Mouse (Mus musculus) kidney, embryonic 14.5 days (tissue): ENCODE measurements around the gene Lrrc58. TPM values are rescaled to one million over a fixed set of nuclear protein-coding genes. Genes with fewer than 3 reads are reported as not detected.
A peak's percentile ranks its signal among the peaks of the same experiment; 100 is the strongest.

ENCODE experiments used
- ATAC-seq: fragments of 200-750 bp; cut with Nextera tagmentation; 2 replicates; pipeline ENCODE4 v1.8.0; 2017; ENCODE audit warnings: moderate number of reproducible peaks, mild to moderate bottlenecking, moderate TSS enrichment, moderate library complexity; ENCODE audit not compliant: low FRiP score, low TSS enrichment
- H3K27ac ChIP-seq: fragments of 300-500 bp; sonication (generic); 2 replicates; pipeline ENCODE4 v1.5.1; 2014; ENCODE audit warnings: low read depth, mild to moderate bottlenecking, low read length, moderate library complexity, mixed read lengths
- H3K27me3 ChIP-seq: fragments of 300-500 bp; sonication (generic); 2 replicates; pipeline ENCODE4 v1.6.1; 2014; ENCODE audit warnings: mild to moderate bottlenecking, low read length; ENCODE audit not compliant: control insufficient read depth, insufficient read depth
- H3K36me3 ChIP-seq: fragments of 300-500 bp; sonication (generic); 2 replicates; pipeline ENCODE4 v1.6.1; 2014; ENCODE audit warnings: low read length, mixed read lengths; ENCODE audit not compliant: control insufficient read depth, insufficient read depth
- H3K4me1 ChIP-seq: fragments of 300-500 bp; sonication (generic); 2 replicates; pipeline ENCODE4 v1.6.1; 2014; ENCODE audit warnings: low read length, mixed read lengths; ENCODE audit not compliant: control insufficient read depth, insufficient read depth
- H3K4me2 ChIP-seq: fragments of 300-500 bp; sonication (generic); replicated peaks from 2 replicates; pipeline ENCODE4 v1.6.1; 2014; ENCODE audit warnings: low read depth, mild to moderate bottlenecking, low read length
- H3K4me3 ChIP-seq: fragments of 300-500 bp; sonication (generic); 2 replicates; pipeline ENCODE4 v1.5.1; 2014; ENCODE audit warnings: mild to moderate bottlenecking, low read length
- H3K9ac ChIP-seq: fragments of 300-500 bp; sonication (generic); 2 replicates; pipeline ENCODE4 v1.6.1; 2014; ENCODE audit warnings: low read depth, mild to moderate bottlenecking, low read length, moderate library complexity
- H3K9me3 ChIP-seq: fragments of 300-500 bp; sonication (generic); 2 replicates; pipeline ENCODE4 v1.6.1; 2016; ENCODE audit warnings: low read length; ENCODE audit not compliant: control insufficient read depth
- WGBS: fragments of 180-500 bp; shearing (Covaris S2); extraction: QIAGEN DNeasy Blood & Tissue Kit; methylation state at CpG from one replicate; pipeline ENCODE4 v1.1.7; 2014; 5-methylcytosine and 5-hydroxymethylcytosine counted together
- polyA plus RNA-seq: library from polyadenylated mRNA; unstranded; fragments of >200 nt; fragmentation: Nextera tagmentation; extraction: Ambion mirVana; gene quantifications from 2 replicates; pipeline ENCODE4 v1.2.1, GENCODE M21; 2014

Lrrc58 gene
- polyA plus RNA-seq, result 51.5 and 78.1 TPM in 2 replicates

DNA sequence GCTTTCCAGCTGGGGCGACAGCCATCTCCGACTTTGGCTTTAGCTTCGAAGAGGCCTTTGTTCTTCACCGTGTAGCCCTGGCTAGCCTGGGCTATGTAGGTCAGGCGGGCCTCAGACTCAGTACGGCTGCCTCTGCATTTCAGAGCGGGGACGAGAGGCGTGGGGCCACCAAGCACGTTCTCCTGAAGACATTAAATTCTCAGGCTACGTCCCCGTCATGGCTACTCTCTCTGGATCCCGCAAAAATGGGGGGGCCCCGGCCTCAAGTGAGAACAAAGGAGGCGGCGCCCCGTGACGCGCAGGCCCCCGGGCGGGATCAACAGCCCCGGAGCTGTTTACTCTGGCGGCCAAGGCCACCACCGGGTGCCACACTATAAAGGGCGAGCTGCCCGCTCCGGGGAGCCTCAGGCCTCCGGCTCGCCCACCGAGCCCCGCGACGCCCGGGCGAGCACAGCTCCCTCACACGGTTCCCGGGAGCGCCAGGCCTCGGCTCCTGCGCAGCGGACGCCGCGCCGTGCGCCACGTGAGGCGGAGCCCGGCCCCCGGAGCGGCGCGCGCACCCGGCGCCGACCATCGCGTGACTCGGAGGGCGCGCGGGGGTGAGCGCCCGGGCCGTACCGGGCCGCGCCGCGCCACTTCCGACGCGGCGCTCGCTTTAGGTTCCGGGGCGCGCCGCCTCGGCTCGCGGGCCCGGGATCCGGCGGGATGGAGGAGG, at the start of gene Lrrc58:
Gene Lrrc58 (plus strand): TSS at position 599 of the 715 bp plus-strand sequence.
- Histone ChIP-seq H3K9me3 (no peaks in the 10 kb centered on the region), H3K36me3 (no peaks in the 10 kb centered on the region; the same call in 1 of the 2 replicates), H3K4me1 (peaks cover 12% of the 10 kb centered on the region; the same call in 1 of the 2 replicates), H3K4me3 (peak within 1 kb of the TSS; percentile 98), H3K9ac (peak within 1 kb of the TSS; percentile 99), H3K27ac (peak within 1 kb of the TSS; percentile 99), H3K27me3 (no peaks in the 10 kb centered on the region), H3K4me2 (peak within 1 kb of the TSS; percentile 81)
- under 1% methylated on average over 81 of the region's 86 CpGs for whole genome bisulfite sequencing
- ATAC-seq, result peak; percentile 96

DNA sequence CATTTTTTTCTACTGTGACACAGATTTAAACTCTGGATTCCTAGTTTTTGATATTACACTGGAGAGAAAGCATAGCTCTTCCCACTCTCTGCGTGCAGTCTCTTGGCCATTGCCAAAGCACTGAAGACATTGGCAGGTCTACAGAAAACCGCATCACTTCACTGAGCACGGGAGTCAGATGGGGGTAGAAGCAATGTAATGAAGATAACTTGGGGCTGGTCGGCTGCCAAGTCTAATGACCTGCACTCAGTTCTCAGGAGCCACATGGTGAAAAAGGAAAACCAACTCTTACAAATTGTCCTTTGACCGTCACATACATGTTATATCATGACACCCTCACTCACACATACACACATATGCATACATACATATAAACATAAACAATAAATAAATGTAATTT, 44.2 kb upstream of the Lrrc58 start:
- Histone ChIP-seq H3K27ac (no peak overlapping the region), H3K9me3 (no peaks in the 10 kb centered on the region), H3K4me1 (no peaks in the 10 kb centered on the region), H3K27me3 (no peaks in the 10 kb centered on the region), H3K4me2 (no peak overlapping the region), H3K4me3 (no peak overlapping the region), H3K36me3 (peaks cover 94% of the 10 kb centered on the region), H3K9ac (no peak overlapping the region)
- 85% methylated on average over 5 of the region's 5 CpGs for WGBS
- no peak for ATAC-seq

DNA sequence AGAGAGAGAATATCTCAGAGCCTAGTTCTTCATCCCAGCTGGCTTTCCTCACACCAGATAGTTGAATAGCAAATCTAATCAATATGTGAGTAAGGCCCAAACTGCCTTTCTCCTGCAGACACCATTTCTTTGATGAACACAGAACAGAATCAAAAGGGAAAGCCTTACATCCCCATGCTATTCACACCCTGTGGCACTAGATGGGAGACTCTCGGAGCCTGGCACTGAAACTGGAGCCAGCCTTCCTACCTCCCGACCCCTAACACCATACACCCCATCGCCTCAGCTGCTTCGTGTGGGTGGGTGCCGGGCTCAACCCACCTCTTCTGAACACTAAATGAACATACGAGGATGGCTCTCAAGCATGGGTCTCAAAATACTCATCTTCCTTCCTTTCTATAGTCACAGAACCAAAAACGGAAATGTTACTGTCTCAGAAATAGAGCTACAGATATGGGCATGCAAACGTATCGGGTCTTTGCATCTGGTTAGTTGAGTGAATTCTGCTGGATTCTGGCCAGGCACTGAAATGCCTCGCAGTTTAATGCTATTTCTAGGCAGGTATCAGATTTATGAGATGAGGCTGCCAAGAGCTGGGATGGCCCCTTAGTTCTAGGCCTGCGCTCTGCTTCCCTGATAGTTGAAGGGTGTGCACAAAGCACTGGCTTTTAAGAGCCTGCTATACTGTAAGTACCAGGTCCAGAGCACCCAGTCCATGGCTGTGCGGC, 43.2 kb upstream of the Lrrc58 start:
- peaks cover 97% of the 10 kb centered on the region for H3K36me3 ChIP-seq
- WGBS, result 87% methylated on average over 12 of the region's 12 CpGs

DNA sequence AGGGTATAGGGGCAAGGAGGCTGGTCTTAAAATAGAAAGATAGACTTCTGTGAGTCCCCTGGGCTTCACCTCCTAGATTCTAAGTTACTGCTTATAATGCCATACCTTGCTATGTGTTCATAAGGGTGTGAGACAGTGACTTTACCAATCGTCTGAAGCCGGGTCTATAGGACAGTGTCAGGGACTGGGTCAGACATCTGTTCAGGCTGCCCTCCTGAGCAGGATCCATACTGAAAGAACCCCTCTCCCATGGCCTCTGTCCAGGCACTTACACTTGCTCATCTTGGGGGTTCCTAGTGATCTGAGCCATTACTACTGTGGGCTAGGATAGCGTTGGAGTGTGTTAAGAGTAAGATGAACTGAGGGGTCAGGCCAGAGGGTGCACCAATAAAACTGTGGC, 41.9 kb upstream of the Lrrc58 start:
- 95% methylated on average over 3 of the region's 3 CpGs for WGBS
- H3K4me3 ChIP-seq, result no peak overlapping the region
- no peaks in the 10 kb centered on the region for H3K27me3 ChIP-seq
- no peak overlapping the region for H3K4me2 ChIP-seq
- H3K27ac ChIP-seq, result no peak overlapping the region
- H3K9ac ChIP-seq, result no peak overlapping the region
- no peaks in the 10 kb centered on the region for H3K9me3 ChIP-seq
- peaks cover 97% of the 10 kb centered on the region for H3K36me3 ChIP-seq
- ATAC-seq, result no peak
- H3K4me1 ChIP-seq, result no peaks in the 10 kb centered on the region

More for the DNA sequence above, 43.2 kb upstream of the Lrrc58 start:
- H3K4me3 ChIP-seq, result no peak overlapping the region
- no peaks in the 10 kb centered on the region for H3K27me3 ChIP-seq
- no peak overlapping the region for H3K9ac ChIP-seq
- ATAC-seq, result no peak
- no peak overlapping the region for H3K4me2 ChIP-seq
- H3K27ac ChIP-seq, result no peak overlapping the region
- no peaks in the 10 kb centered on the region for H3K9me3 ChIP-seq
- H3K4me1 ChIP-seq, result no peaks in the 10 kb centered on the region

DNA sequence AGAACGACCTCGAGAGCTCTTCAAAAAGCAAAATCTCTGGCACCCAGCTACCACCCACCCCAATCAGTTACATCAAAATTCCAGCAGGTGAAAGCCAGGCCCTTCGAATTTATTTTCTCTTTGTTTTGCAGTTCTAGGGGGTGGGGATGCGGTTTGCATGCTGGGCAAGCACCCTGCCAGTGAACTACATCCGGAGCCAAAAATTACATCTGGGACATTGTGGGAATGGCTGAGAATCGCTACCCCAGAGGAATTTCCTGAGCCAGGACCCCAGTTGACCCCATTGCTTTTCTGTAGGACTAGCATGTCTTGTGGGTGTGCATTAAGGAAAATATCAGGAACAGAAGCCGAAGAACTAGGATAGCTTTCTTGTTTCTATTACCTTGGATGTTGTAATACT, 37.1 kb upstream of the Lrrc58 start:
- no peaks in the 10 kb centered on the region for H3K4me1 ChIP-seq
- ATAC-seq, result no peak

DNA sequence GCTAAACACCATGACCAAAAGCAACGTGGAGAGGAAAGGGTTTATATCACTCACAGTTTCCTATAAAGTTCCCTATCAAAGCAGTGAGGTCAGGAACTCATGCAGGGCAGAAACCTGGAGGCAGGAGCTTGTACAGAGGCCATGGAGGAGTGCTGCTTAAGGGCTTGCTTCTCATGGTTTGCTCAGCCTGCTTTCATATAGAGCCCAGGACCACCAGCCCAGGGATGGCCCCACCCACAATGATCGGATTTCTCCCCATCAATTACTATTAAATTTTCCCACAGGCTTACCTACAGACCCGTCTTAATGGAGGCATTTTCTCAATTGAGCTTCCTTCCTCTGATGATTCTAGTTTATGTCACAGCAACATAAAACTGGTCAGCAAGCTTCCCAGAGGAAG, 30.6 kb upstream of the Lrrc58 start:
- H3K4me1 ChIP-seq, result no peaks in the 10 kb centered on the region
- H3K27ac ChIP-seq, result no peak overlapping the region
- no peak overlapping the region for H3K9ac ChIP-seq
- no peak; the same call in 1 of the 2 replicates for ATAC-seq
- WGBS, result 55% methylated on average over 3 of the region's 3 CpGs
- no peaks in the 10 kb centered on the region for H3K9me3 ChIP-seq
- H3K4me2 ChIP-seq, result no peak overlapping the region
- peaks cover 37% of the 10 kb centered on the region for H3K36me3 ChIP-seq
- no peaks in the 10 kb centered on the region for H3K27me3 ChIP-seq
- no peak overlapping the region for H3K4me3 ChIP-seq

More for the DNA sequence above, 37.1 kb upstream of the Lrrc58 start:
- no peak overlapping the region for H3K27ac ChIP-seq
- no peak overlapping the region for H3K9ac ChIP-seq
- no peak overlapping the region for H3K4me2 ChIP-seq
- no peaks in the 10 kb centered on the region for H3K27me3 ChIP-seq
- H3K9me3 ChIP-seq, result no peaks in the 10 kb centered on the region
- WGBS, result 73% methylated on average over 7 of the region's 7 CpGs
- H3K4me3 ChIP-seq, result no peak overlapping the region
- peaks cover 96% of the 10 kb centered on the region for H3K36me3 ChIP-seq

DNA sequence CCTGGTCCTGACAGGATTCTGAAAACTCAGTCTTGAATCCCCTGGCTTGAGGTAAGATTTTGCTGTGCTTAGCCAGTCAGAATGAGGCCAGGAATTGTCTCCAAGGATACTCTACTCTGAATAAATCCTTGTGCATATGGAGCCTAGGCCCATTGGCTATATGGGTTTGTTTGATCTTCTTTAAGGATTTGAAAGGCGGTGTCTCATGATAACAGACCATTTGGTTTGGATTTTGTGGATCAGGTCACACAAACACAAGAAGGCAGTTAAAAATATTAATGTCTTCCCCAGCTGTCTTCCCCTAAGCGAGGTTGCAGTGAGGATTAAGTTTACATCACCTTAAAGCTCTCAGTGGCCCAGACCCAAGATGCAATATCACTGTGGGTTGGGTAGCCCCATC, 25.8 kb upstream of the Lrrc58 start:
- 56% methylated on average over 2 of the region's 2 CpGs for WGBS
- Histone ChIP-seq H3K27me3 (no peaks in the 10 kb centered on the region), H3K4me3 (no peak overlapping the region), H3K27ac (no peak overlapping the region), H3K36me3 (no peaks in the 10 kb centered on the region), H3K4me1 (no peaks in the 10 kb centered on the region), H3K9ac (no peak overlapping the region), H3K9me3 (no peaks in the 10 kb centered on the region), H3K4me2 (no peak overlapping the region)
- ATAC-seq, result no peak

DNA sequence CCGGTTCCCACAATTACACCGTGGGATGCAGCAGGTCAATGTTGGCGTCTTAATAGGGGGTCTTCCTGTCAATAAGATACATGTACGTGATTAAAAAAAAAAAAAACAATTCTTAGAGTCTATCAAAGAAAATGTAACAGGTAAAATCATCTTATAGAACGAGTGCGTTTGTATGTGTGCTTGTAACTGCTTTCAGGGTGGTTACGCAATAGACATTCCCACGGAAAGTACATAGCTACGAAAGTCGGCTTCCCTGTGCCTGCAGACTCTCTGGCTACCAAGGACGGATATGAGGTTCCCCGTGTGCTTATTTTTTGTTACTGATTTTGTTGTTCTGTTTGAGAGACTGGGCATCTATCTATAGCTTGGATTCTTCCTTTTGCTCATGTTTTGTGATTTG, 24.4 kb upstream of the Lrrc58 start:
- Histone ChIP-seq H3K9me3 (no peaks in the 10 kb centered on the region), H3K4me2 (no peak overlapping the region), H3K9ac (no peak overlapping the region), H3K36me3 (no peaks in the 10 kb centered on the region), H3K27ac (no peak overlapping the region), H3K4me3 (no peak overlapping the region), H3K27me3 (no peaks in the 10 kb centered on the region), H3K4me1 (no peaks in the 10 kb centered on the region)
- ATAC-seq, result no peak
- 91% methylated on average over 12 of the region's 12 CpGs for WGBS
